Mouse (Mus musculus) naive thymus-derived CD4-positive, alpha-beta T cell, adult 2 months (primary cell): Measurements from ENCODE around the gene Anapc11.

Experiments
- DNase-seq: peaks from one replicate; pipeline ENCODE4 v3.0.0-alpha.2; 2011; ENCODE audit warnings: low read depth

The Anapc11 gene

GRCm38 (mm10) chr11:120657301-120657700 is 59.1 kb downstream of the Anapc11 start:
- DNase-seq, result no peak
